Mouse (Mus musculus) forebrain, embryonic 14.5 days (tissue): ENCODE results near the gene Mib2. TPM values are rescaled to one million over a fixed set of nuclear protein-coding genes. Genes with fewer than 3 reads are reported as not detected.

Experiments
- ATAC-seq: fragments of 200-750 bp; cut with Nextera tagmentation; 2 replicates; pipeline ENCODE4 v1.8.0; 2017; ENCODE audit warnings: mild to moderate bottlenecking, moderate library complexity
- DNase-seq: peaks from one replicate; pipeline ENCODE4 v3.0.0-alpha.2; 2015; ENCODE audit warnings: low spot score
- H3K27ac ChIP-seq: fragments of 300-500 bp; sonication (generic); 2 replicates; pipeline ENCODE4 v1.5.1; 2014; ENCODE audit warnings: low read depth, mild to moderate bottlenecking, control low read depth, low read length, moderate library complexity
- H3K27me3 ChIP-seq: fragments of 300-500 bp; sonication (generic); replicated peaks from 2 replicates; pipeline ENCODE4 v1.6.1; 2014; ENCODE audit warnings: low read length, control low read depth, mixed read lengths; ENCODE audit not compliant: control insufficient read depth, insufficient read depth
- H3K36me3 ChIP-seq: fragments of 300-500 bp; sonication (generic); 2 replicates; pipeline ENCODE4 v1.6.1; 2014; ENCODE audit warnings: low read length, control low read depth; ENCODE audit not compliant: control insufficient read depth, insufficient read depth
- H3K4me1 ChIP-seq: fragments of 300-500 bp; sonication (generic); 2 replicates; pipeline ENCODE4 v1.6.1; 2014; ENCODE audit warnings: antibody characterized with exemption, low read length, control low read depth; ENCODE audit not compliant: control insufficient read depth, insufficient read depth
- H3K4me2 ChIP-seq: fragments of 300-500 bp; sonication (generic); 2 replicates; pipeline ENCODE4 v1.6.1; 2014; ENCODE audit warnings: mild to moderate bottlenecking, control low read depth, low read length
- H3K4me3 ChIP-seq: fragments of 300-500 bp; sonication (generic); 2 replicates; pipeline ENCODE4 v1.5.1; 2014; ENCODE audit warnings: low read depth, low read length, control low read depth
- H3K9ac ChIP-seq: fragments of 300-500 bp; sonication (generic); 2 replicates; pipeline ENCODE4 v1.6.1; 2014; ENCODE audit warnings: mild to moderate bottlenecking, low read length, control low read depth, moderate library complexity
- H3K9me3 ChIP-seq: fragments of 300-500 bp; sonication (generic); replicated peaks from 2 replicates; pipeline ENCODE4 v1.6.1; 2016; ENCODE audit warnings: low read length, control low read depth, mixed read lengths; ENCODE audit not compliant: control insufficient read depth
- WGBS: fragments of 180-500 bp; shearing (Covaris S2); extraction: QIAGEN DNeasy Blood & Tissue Kit; methylation state at CpG from one replicate; pipeline ENCODE4 v1.1.7; 2014; 5-methylcytosine and 5-hydroxymethylcytosine counted together
- polyA plus RNA-seq: library from polyadenylated mRNA; unstranded; fragments of >200 nt; fragmentation: Nextera tagmentation; extraction: Ambion mirVana; gene quantifications from 2 replicates; pipeline ENCODE4 v1.2.1, GENCODE M21; 2014

Gene Mib2
- polyA plus RNA-seq: 25.2 and 34.5 TPM in 2 replicates

GRCm38 (mm10) chr4:155668689-155669597 lies at the start of gene Mib2:
TSS of gene Mib2 (minus strand) at chr4:155669198.
- ATAC-seq (peak; percentile 99), DNase-seq (peak; percentile 99)
- Histone ChIP-seq H3K4me1 (peaks cover 6% of the 10 kb centered on the region; the same call in 1 of the 2 replicates), H3K4me3 (peak within 1 kb of the TSS; percentile 82), H3K27ac (peak within 1 kb of the TSS; percentile 78), H3K36me3 (no peaks in the 10 kb centered on the region), H3K27me3 (no peaks in the 10 kb centered on the region), H3K9ac (peak within 1 kb of the TSS; percentile 89), H3K4me2 (peak within 1 kb of the TSS; percentile 61), H3K9me3 (no peaks in the 10 kb centered on the region)
- under 1% methylated on average over 71 of the region's 73 CpGs for WGBS

GRCm38 (mm10) chr4:155710521-155711252 lies 41.7 kb upstream of the Mib2 start:
- DNase-seq (no peak), ATAC-seq (no peak)
- Histone ChIP-seq H3K9me3 (no peaks in the 10 kb centered on the region), H3K27me3 (no peaks in the 10 kb centered on the region), H3K4me3 (no peak overlapping the region), H3K36me3 (peaks cover 8% of the 10 kb centered on the region), H3K4me1 (peaks cover 6% of the 10 kb centered on the region), H3K27ac (no peak overlapping the region), H3K4me2 (no peak overlapping the region), H3K9ac (peak overlapping the region; percentile 8; the same call in 1 of the 2 replicates)
- 40% methylated on average over 6 of the region's 6 CpGs for WGBS

GRCm38 (mm10) chr4:155708988-155709387 lies 40.0 kb upstream of the Mib2 start:
- no peak overlapping the region for H3K4me2 ChIP-seq
- H3K27ac ChIP-seq: no peak overlapping the region
- H3K4me1 ChIP-seq: peaks cover 10% of the 10 kb centered on the region
- DNase-seq (no peak), ATAC-seq (no peak)
- no peak overlapping the region for H3K9ac ChIP-seq
- no peaks in the 10 kb centered on the region for H3K9me3 ChIP-seq
- no peak overlapping the region for H3K4me3 ChIP-seq
- H3K36me3 ChIP-seq: no peaks in the 10 kb centered on the region
- no peaks in the 10 kb centered on the region for H3K27me3 ChIP-seq

- Histone ChIP-seq H3K4me3 (no peak overlapping the region), H3K9ac (no peak overlapping the region), H3K9me3 (no peaks in the 10 kb centered on the region), H3K36me3 (no peaks in the 10 kb centered on the region), H3K4me1 (peaks cover 10% of the 10 kb centered on the region), H3K27me3 (no peaks in the 10 kb centered on the region), H3K4me2 (no peak overlapping the region), H3K27ac (no peak overlapping the region)
- DNase-seq (no peak), ATAC-seq (no peak)
- WGBS: 79% methylated on average over 2 of the region's 2 CpGs
These were observed 39.6 kb upstream of the Mib2 start for GRCm38 (mm10) chr4:155708582-155708981.

- Histone ChIP-seq H3K4me3 (peak overlapping the region; percentile 94), H3K27ac (peak overlapping the region; percentile 92), H3K4me2 (peak overlapping the region; percentile 71), H3K9me3 (no peaks in the 10 kb centered on the region), H3K4me1 (peaks cover 10% of the 10 kb centered on the region), H3K27me3 (no peaks in the 10 kb centered on the region), H3K9ac (peak overlapping the region; percentile 91), H3K36me3 (no peaks in the 10 kb centered on the region)
- WGBS: under 1% methylated on average over 19 of the region's 19 CpGs
- no peak for ATAC-seq
- DNase-seq: no peak
These were observed 36.6 kb upstream of the Mib2 start for GRCm38 (mm10) chr4:155705592-155705929.

GRCm38 (mm10) chr4:155704721-155705591 lies 36.0 kb upstream of the Mib2 start, which contains the start of gene Ssu72:
TSS of gene Ssu72 (plus strand) at chr4:155704800.
- Histone ChIP-seq H3K4me2 (peak within 1 kb of the TSS; percentile 71), H3K4me3 (peak within 1 kb of the TSS; percentile 94), H3K27ac (peak within 1 kb of the TSS; percentile 92), H3K9me3 (no peaks in the 10 kb centered on the region), H3K4me1 (peaks cover 10% of the 10 kb centered on the region), H3K36me3 (no peaks in the 10 kb centered on the region), H3K27me3 (no peaks in the 10 kb centered on the region), H3K9ac (peak within 1 kb of the TSS; percentile 91)
- peak; percentile 96 for ATAC-seq
- DNase-seq: peak; percentile 98
- under 1% methylated on average over 75 of the region's 83 CpGs for WGBS

- Histone ChIP-seq H3K9me3 (no peaks in the 10 kb centered on the region), H3K4me3 (no peak overlapping the region), H3K36me3 (no peaks in the 10 kb centered on the region), H3K27me3 (no peaks in the 10 kb centered on the region), H3K4me1 (peaks cover 10% of the 10 kb centered on the region), H3K9ac (no peak overlapping the region), H3K4me2 (no peak overlapping the region), H3K27ac (no peak overlapping the region)
- ATAC-seq (no peak), DNase-seq (no peak)
- WGBS: 91% methylated on average over 4 of the region's 4 CpGs
These were observed 34.5 kb upstream of the Mib2 start for GRCm38 (mm10) chr4:155703425-155703929.

- no peaks in the 10 kb centered on the region for H3K9me3 ChIP-seq
- no peak overlapping the region for H3K4me2 ChIP-seq
- H3K4me1 ChIP-seq: peaks cover 8% of the 10 kb centered on the region
- H3K4me3 ChIP-seq: no peak overlapping the region
- H3K27me3 ChIP-seq: peaks cover 6% of the 10 kb centered on the region
- peak; percentile 59 for DNase-seq
- ATAC-seq: no peak
- H3K27ac ChIP-seq: no peak overlapping the region
- H3K9ac ChIP-seq: no peak overlapping the region
- no peaks in the 10 kb centered on the region for H3K36me3 ChIP-seq
These were observed 31.4 kb upstream of the Mib2 start for GRCm38 (mm10) chr4:155700425-155700824.
